Mouse (Mus musculus) liver, adult 2 months (tissue): ENCODE results near the gene Tecta. TPM values are rescaled to one million over a fixed set of nuclear protein-coding genes. Genes with fewer than 3 reads are reported as not detected.
A peak's percentile ranks its signal among the peaks of the same experiment; 100 is the strongest.

Source experiments
- DNase-seq: peaks from one replicate; pipeline ENCODE4 v3.0.0-alpha.2; 2011; ENCODE audit warnings: low read depth, low spot score; ENCODE audit errors: extremely low read depth
- H3K27ac ChIP-seq: fragments of 200-500 bp; replicated peaks from 2 replicates; pipeline ENCODE4 v1.5.1; 2012; ENCODE audit warnings: low read depth, mild to moderate bottlenecking, control low read depth, inconsistent platforms, low read length; ENCODE audit not compliant: insufficient read depth
- H3K27me3 ChIP-seq: fragments of 200-500 bp; 2 replicates; pipeline ENCODE4 v1.6.1; 2012; ENCODE audit warnings: mild to moderate bottlenecking, moderate library complexity, low read length, inconsistent platforms; ENCODE audit not compliant: control insufficient read depth, insufficient read depth
- H3K36me3 ChIP-seq: fragments of 200-500 bp; 2 replicates; pipeline ENCODE4 v1.6.1; 2012; ENCODE audit warnings: low read length, inconsistent platforms; ENCODE audit not compliant: control insufficient read depth, insufficient read depth
- H3K4me1 ChIP-seq: fragments of 200-500 bp; 2 replicates; pipeline ENCODE4 v1.6.1; 2011; ENCODE audit warnings: low read length; ENCODE audit not compliant: control insufficient read depth, insufficient read depth
- H3K4me3 ChIP-seq: fragments of 200-500 bp; 2 replicates; pipeline ENCODE4 v1.5.1; 2011; ENCODE audit warnings: low read depth, mild to moderate bottlenecking, control low read depth, low read length, moderate library complexity; ENCODE audit not compliant: insufficient read depth
- H3K79me2 ChIP-seq: fragments of 200-500 bp; 2 replicates; pipeline ENCODE4 v1.6.1; 2012; ENCODE audit warnings: inconsistent platforms, mild to moderate bottlenecking, low read length, moderate library complexity; ENCODE audit not compliant: control insufficient read depth, insufficient read depth
- H3K9ac ChIP-seq: fragments of 200-500 bp; 2 replicates; pipeline ENCODE4 v1.6.1; 2012; ENCODE audit warnings: low read depth, mild to moderate bottlenecking, control low read depth, inconsistent platforms, low read length
- CTCF ChIP-seq: fragments of 200-500 bp; IDR thresholded peaks from 2 replicates; pipeline ENCODE4 v1.5.1; 2011; ENCODE audit warnings: low read depth, low read length, control low read depth
- POLR2A ChIP-seq: fragments of 200-500 bp; IDR thresholded peaks from 2 replicates; pipeline ENCODE4 v1.6.1; 2011; ENCODE audit warnings: low read length, control low read depth; ENCODE audit not compliant: insufficient read depth; ENCODE audit errors: extremely low read depth
- whole genome bisulfite sequencing: fragments of 180-500 bp; shearing (Covaris S2); methylation state at CpG from one replicate; pipeline ENCODE4 v1.1.7; 2018; 5-methylcytosine and 5-hydroxymethylcytosine counted together
- polyA plus RNA-seq: library from polyadenylated mRNA; depleted of rRNA; stranded (reverse); fragments of >200 nt; gene quantifications from 2 replicates; pipeline ENCODE4 v1.2.3, GENCODE M21; 2012; rRNA removed
- total RNA-seq: library from RNA; depleted of rRNA; stranded (reverse); fragments of >200 nt; gene quantifications from 2 replicates; pipeline ENCODE4 v1.2.3, GENCODE M21; 2014; rRNA removed

Tecta gene
- total and polyA plus RNA-seq, 2 experiments: not detected

DNA sequence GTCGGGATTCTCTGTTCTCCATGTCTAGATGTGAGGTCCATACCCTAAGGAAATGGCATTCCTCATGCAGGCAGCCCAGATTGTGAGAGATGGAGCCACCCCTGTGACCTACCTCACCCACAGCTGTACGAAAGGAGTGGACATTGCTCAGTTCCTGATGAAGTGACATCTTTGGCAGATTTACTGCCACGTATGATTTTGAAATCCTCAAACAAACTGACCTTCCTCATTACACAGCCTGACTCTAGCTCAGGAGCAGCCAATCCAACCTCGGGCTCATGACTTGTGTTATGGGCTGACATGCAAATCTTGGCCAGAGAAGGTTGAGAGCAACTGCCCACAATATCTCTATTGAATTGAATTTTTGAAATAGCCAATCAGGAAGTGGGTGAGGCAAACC lies 120.1 kb downstream of the Tecta start:
- H3K27ac ChIP-seq: peak overlapping the region; percentile 58
- H3K36me3 ChIP-seq: peaks cover 2% of the 10 kb centered on the region; the same call in 1 of the 2 replicates

More for the DNA sequence above, 120.1 kb downstream of the Tecta start:
- Histone ChIP-seq H3K9ac (no peak overlapping the region), H3K4me1 (peaks cover 11% of the 10 kb centered on the region), H3K27me3 (no peaks in the 10 kb centered on the region), H3K4me3 (no peak overlapping the region), H3K79me2 (0 out of 2 replicates have a peak, but pooled peaks cover 4% of the 10 kb centered on the region)
- TF ChIP-seq POLR2A (no peak), CTCF (no peak)
- peak; percentile 100 for DNase-seq
- 14% methylated on average over 4 of the region's 4 CpGs for WGBS

Other genes with a start within 250 kb of the Tecta start
- gene Sc5d, start 135.7 kb downstream of the Tecta start, total RNA-seq: 532 and 536 TPM in 2 replicates
- gene Sc5d, start 135.7 kb downstream of the Tecta start, polyA plus RNA-seq: 652 and 777 TPM in 2 replicates
- gene Tbcel, start 107.9 kb upstream of the Tecta start, total RNA-seq: 28.6 and 34.3 TPM in 2 replicates
- 22.2 and 24.4 TPM in 2 replicates for gene Tbcel, start 107.9 kb upstream of the Tecta start, polyA plus RNA-seq